ENCODE assay signal across 15 mouse cellular contexts in genomic region chr5:52904671-52905070, GRCm38 (mm10).
DNase-seq lines count a peak whose midpoint lies in the region; ATAC-seq lines count a peak whose summit lies in the region.
"Had no signal": no experiment of that assay in that cellular context is flagged by ENCODE, and none has a peak within 500 bp of the region (broad histone marks: within the 10 kb centered on the region; RNA-seq: fewer than 3 reads in every experiment).

No protein-coding gene starts in this region.

- no peak overlapping the region for H3K4me3 ChIP-seq in forebrain, embryonic 14.5 days (ENCODE audit: low read depth, low read length)
- no peak overlapping the region for H3K4me3 ChIP-seq in forebrain, embryonic 12.5 days (replicated peaks)
- H3K4me3 ChIP-seq in embryonic facial prominence, embryonic 14.5 days (ENCODE audit: low read depth, low read length) = no peak overlapping the region
- H3K4me3 ChIP-seq: heart, adult 2 months; liver, embryonic 15.5 days had no signal

- DNase-seq in forebrain, embryonic 14.5 days (ENCODE audit: low spot score) = peak; percentile 31
- DNase-seq in left cerebral cortex, postnatal 4 days = peak; percentile 12
- DNase-seq in left cerebral cortex, postnatal 36 days (ENCODE audit: low spot score in 2 of 2) = no peak
- DNase-seq in adipocyte (ENCODE audit: low spot score) = peak; percentile 27
- DNase-seq in embryonic facial prominence, embryonic 14.5 days (ENCODE audit: low spot score) = peak; percentile 59
- DNase-seq: adrenal gland, postnatal 14 days; cerebellum, postnatal 36 days; heart, adult 2 months; kidney, adult 9 months; layer of hippocampus, adult 9-11 months; right cerebral cortex, postnatal 14 days had no signal

- H3K9me3 ChIP-seq in forebrain, embryonic 14.5 days (replicated peaks; ENCODE audit: control insufficient read depth, low read length) = no peaks in the 10 kb centered on the region
- no peaks in the 10 kb centered on the region for H3K9me3 ChIP-seq in forebrain, embryonic 12.5 days
- no peaks in the 10 kb centered on the region for H3K9me3 ChIP-seq in embryonic facial prominence, embryonic 14.5 days (ENCODE audit: control insufficient read depth, low read length)
- H3K9me3 ChIP-seq: liver, embryonic 15.5 days had no signal

- H3K36me3 ChIP-seq in forebrain, embryonic 14.5 days (ENCODE audit: control insufficient read depth, insufficient read depth, low read length) = no peaks in the 10 kb centered on the region
- no peaks in the 10 kb centered on the region for H3K36me3 ChIP-seq in forebrain, embryonic 12.5 days (replicated peaks)
- no peaks in the 10 kb centered on the region for H3K36me3 ChIP-seq in embryonic facial prominence, embryonic 14.5 days (ENCODE audit: control insufficient read depth, insufficient read depth, low read length)
- H3K36me3 ChIP-seq: liver, embryonic 15.5 days had no signal

- intact Hi-C loops in left cerebral cortex, postnatal 4 days (cut with DNase I) = no loop called here
- intact Hi-C loops in left cerebral cortex, postnatal 36 days (cut with DNase I) = no loop called here

- no peak overlapping the region for H3K9ac ChIP-seq in forebrain, embryonic 14.5 days (ENCODE audit: low read length)
- H3K9ac ChIP-seq in forebrain, embryonic 12.5 days = no peak overlapping the region
- H3K9ac ChIP-seq in embryonic facial prominence, embryonic 14.5 days (ENCODE audit: low read depth, low read length) = no peak overlapping the region
- H3K9ac ChIP-seq: liver, embryonic 15.5 days had no signal

- H3K4me1 ChIP-seq in forebrain, embryonic 14.5 days (ENCODE audit: control insufficient read depth, insufficient read depth, low read length) = peaks cover 4% of the 10 kb centered on the region; the same call in 1 of the 2 replicates
- H3K4me1 ChIP-seq in forebrain, embryonic 12.5 days = no peaks in the 10 kb centered on the region
- H3K4me1 ChIP-seq in embryonic facial prominence, embryonic 14.5 days (ENCODE audit: control insufficient read depth, insufficient read depth, low read length) = 0 out of 2 replicates have a peak, but pooled peaks cover 3% of the 10 kb centered on the region
- H3K4me1 ChIP-seq: liver, embryonic 15.5 days had no signal

- H3K27ac ChIP-seq in forebrain, embryonic 14.5 days (ENCODE audit: low read depth, low read length) = no peak overlapping the region
- H3K27ac ChIP-seq in forebrain, embryonic 12.5 days = no peak overlapping the region
- no peak overlapping the region; the same call in 1 of the 2 replicates for H3K27ac ChIP-seq in embryonic facial prominence, embryonic 14.5 days (replicated peaks; ENCODE audit: low read depth, low read length)
- H3K27ac ChIP-seq: heart, adult 2 months; liver, embryonic 15.5 days had no signal

- ATAC-seq in forebrain, embryonic 14.5 days = no peak
- no peak for ATAC-seq in forebrain, embryonic 12.5 days (ENCODE audit: low FRiP score)
- 0 out of 2 replicates have a peak, but pooled peaks have one; percentile 22 for ATAC-seq in embryonic facial prominence, embryonic 14.5 days (ENCODE audit: low read depth)
- ATAC-seq in inflammation-experienced regulatory T-cells, adult 6 months = no peak
- no peak for ATAC-seq in activated CD4-positive, CD25-positive, alpha-beta regulatory T cell, adult 4 months

- H3K27me3 ChIP-seq in forebrain, embryonic 14.5 days (replicated peaks; ENCODE audit: control insufficient read depth, insufficient read depth, low read length) = no peaks in the 10 kb centered on the region
- 0 out of 2 replicates have a peak, but pooled peaks cover 3% of the 10 kb centered on the region for H3K27me3 ChIP-seq in forebrain, embryonic 12.5 days
- H3K27me3 ChIP-seq in embryonic facial prominence, embryonic 14.5 days (replicated peaks; ENCODE audit: control insufficient read depth, insufficient read depth, low read length) = no peaks in the 10 kb centered on the region
- H3K27me3 ChIP-seq: liver, embryonic 15.5 days had no signal

- WGBS in forebrain, embryonic 14.5 days = 17% methylated on average over 6 of the region's 6 CpGs
- 26% methylated on average over 6 of the region's 6 CpGs for WGBS in forebrain, embryonic 12.5 days
- 15% methylated on average over 6 of the region's 6 CpGs for WGBS in embryonic facial prominence, embryonic 14.5 days

- H3K4me2 ChIP-seq in forebrain, embryonic 14.5 days (ENCODE audit: low read length) = no peak overlapping the region
- H3K4me2 ChIP-seq in forebrain, embryonic 12.5 days = no peak overlapping the region
- no peak overlapping the region; the same call in 1 of the 2 replicates for H3K4me2 ChIP-seq in embryonic facial prominence, embryonic 14.5 days (ENCODE audit: low read depth, low read length)
- H3K4me2 ChIP-seq: liver, embryonic 15.5 days had no signal

Comparison
In these comparisons a context has a peak if more than half of its experiments do, and no peak if none do; other contexts are left out.
1. DNase-seq: peak in forebrain, embryonic 14.5 days (single experiment), left cerebral cortex, postnatal 4 days (single experiment), adipocyte (single experiment) and embryonic facial prominence, embryonic 14.5 days (single experiment); none in left cerebral cortex, postnatal 36 days (0 of 2).